Mouse (Mus musculus): ENCODE results near the gene Gabbr2.

Gabbr2 gene

GRCm38 (mm10) chr4:46988824-46989223 is 2.8 kb downstream of the Gabbr2 start:
- DNase-seq (ENCODE audit: extremely low read depth, low read depth, low spot score): no peak

- DNase-seq (ENCODE audit: extremely low read depth, low read depth, low spot score): no peak
These were observed 3.4 kb downstream of the Gabbr2 start for GRCm38 (mm10) chr4:46988257-46988656.

- DNase-seq (ENCODE audit: extremely low read depth, low read depth, low spot score): no peak
These were observed 3.9 kb downstream of the Gabbr2 start for GRCm38 (mm10) chr4:46987809-46988208.

GRCm38 (mm10) chr4:46986054-46986453 is 5.6 kb downstream of the Gabbr2 start:
- no peak for DNase-seq (ENCODE audit: extremely low read depth, low read depth, low spot score)

- no peak for DNase-seq (ENCODE audit: extremely low read depth, low read depth, low spot score)
These were observed 8.8 kb downstream of the Gabbr2 start for GRCm38 (mm10) chr4:46982912-46983311.

- DNase-seq (ENCODE audit: extremely low read depth, low read depth, low spot score): no peak
These were observed 9.6 kb downstream of the Gabbr2 start for GRCm38 (mm10) chr4:46982094-46982493.

GRCm38 (mm10) chr4:46978371-46978770 is 13.3 kb downstream of the Gabbr2 start:
- no peak for DNase-seq (ENCODE audit: extremely low read depth, low read depth, low spot score)

GRCm38 (mm10) chr4:46977161-46977560 is 14.5 kb downstream of the Gabbr2 start:
- DNase-seq (ENCODE audit: extremely low read depth, low read depth, low spot score): no peak

GRCm38 (mm10) chr4:46976671-46977071 is 15.0 kb downstream of the Gabbr2 start:
- DNase-seq (ENCODE audit: extremely low read depth, low read depth, low spot score): no peak

GRCm38 (mm10) chr4:46973322-46973721 is 18.4 kb downstream of the Gabbr2 start:
- DNase-seq (ENCODE audit: extremely low read depth, low read depth, low spot score): no peak

GRCm38 (mm10) chr4:46967981-46968380 is 23.7 kb downstream of the Gabbr2 start:
- DNase-seq (ENCODE audit: extremely low read depth, low read depth, low spot score): no peak

GRCm38 (mm10) chr4:46966551-46966950 is 25.1 kb downstream of the Gabbr2 start:
- no peak for DNase-seq (ENCODE audit: extremely low read depth, low read depth, low spot score)

GRCm38 (mm10) chr4:46961403-46961802 is 30.3 kb downstream of the Gabbr2 start:
- DNase-seq (ENCODE audit: extremely low read depth, low read depth, low spot score): no peak

GRCm38 (mm10) chr4:46960208-46960607 is 31.5 kb downstream of the Gabbr2 start:
- no peak for DNase-seq (ENCODE audit: extremely low read depth, low read depth, low spot score)

GRCm38 (mm10) chr4:46959776-46960175 is 31.9 kb downstream of the Gabbr2 start:
- no peak for DNase-seq (ENCODE audit: extremely low read depth, low read depth, low spot score)

- no peak for DNase-seq (ENCODE audit: extremely low read depth, low read depth, low spot score)
These were observed 33.7 kb downstream of the Gabbr2 start for GRCm38 (mm10) chr4:46957955-46958354.

GRCm38 (mm10) chr4:46956966-46957365 is 34.7 kb downstream of the Gabbr2 start:
- DNase-seq (ENCODE audit: extremely low read depth, low read depth, low spot score): no peak

GRCm38 (mm10) chr4:46953021-46953420 is 38.7 kb downstream of the Gabbr2 start:
- DNase-seq (ENCODE audit: extremely low read depth, low read depth, low spot score): no peak

GRCm38 (mm10) chr4:46952562-46952961 is 39.1 kb downstream of the Gabbr2 start:
- no peak for DNase-seq (ENCODE audit: extremely low read depth, low read depth, low spot score)

- no peak for DNase-seq (ENCODE audit: extremely low read depth, low read depth, low spot score)
These were observed 57.4 kb downstream of the Gabbr2 start for GRCm38 (mm10) chr4:46934291-46934690.

- no peak for DNase-seq (ENCODE audit: extremely low read depth, low read depth, low spot score)
These were observed 58.1 kb downstream of the Gabbr2 start for GRCm38 (mm10) chr4:46933590-46933989.

GRCm38 (mm10) chr4:46931706-46932397 is 59.8 kb downstream of the Gabbr2 start:
- DNase-seq (ENCODE audit: extremely low read depth, low read depth, low spot score): no peak

GRCm38 (mm10) chr4:46928112-46928511 is 63.6 kb downstream of the Gabbr2 start:
- DNase-seq (ENCODE audit: extremely low read depth, low read depth, low spot score): no peak
